Mouse (Mus musculus): ENCODE results near the gene Spata1.

GRCm38 (mm10) chr3:146472657-146473056 lies 26.9 kb downstream of the Spata1 start:
- no peak for TF ChIP-seq GATA1 (IDR thresholded peaks at IDR 0.05; ENCODE audit: borderline replicate concordance, low read length)
- no peak for TF ChIP-seq FLI1 (IDR thresholded peaks at IDR 0.05; ENCODE audit: low read length)
